Mouse (Mus musculus) limb, embryonic 14.5 days (tissue): ENCODE measurements around the gene Nrros. TPM values are rescaled to one million over a fixed set of nuclear protein-coding genes. Genes with fewer than 3 reads are reported as not detected.
A peak's percentile ranks its signal among the peaks of the same experiment; 100 is the strongest.

Experiments used
- ATAC-seq: fragments of 200-750 bp; cut with Nextera tagmentation; 2 replicates; pipeline ENCODE4 v1.8.0; 2017; ENCODE audit warnings: low read depth, moderate number of reproducible peaks, moderate TSS enrichment; ENCODE audit not compliant: low FRiP score
- DNase-seq: peaks from one replicate; pipeline ENCODE4 v3.0.0-alpha.2; 2015; ENCODE audit warnings: low spot score
- H3K27ac ChIP-seq: fragments of 300-500 bp; sonication (generic); replicated peaks from 2 replicates; pipeline ENCODE4 v1.5.1; 2014; ENCODE audit warnings: low read depth, mild to moderate bottlenecking, low read length, moderate library complexity, mixed read lengths
- H3K27me3 ChIP-seq: fragments of 300-500 bp; sonication (generic); 2 replicates; pipeline ENCODE4 v1.6.1; 2014; ENCODE audit warnings: low read length, mixed read lengths; ENCODE audit not compliant: control insufficient read depth, insufficient read depth
- H3K36me3 ChIP-seq: fragments of 300-500 bp; sonication (generic); 2 replicates; pipeline ENCODE4 v1.6.1; 2014; ENCODE audit warnings: mild to moderate bottlenecking, low read length, moderate library complexity, mixed read lengths; ENCODE audit not compliant: control insufficient read depth, insufficient read depth
- H3K4me1 ChIP-seq: fragments of 300-500 bp; sonication (generic); 2 replicates; pipeline ENCODE4 v1.6.1; 2014; ENCODE audit warnings: antibody characterized with exemption, low read length, mixed read lengths; ENCODE audit not compliant: control insufficient read depth, insufficient read depth
- H3K4me2 ChIP-seq: fragments of 300-500 bp; sonication (generic); replicated peaks from 2 replicates; pipeline ENCODE4 v1.6.1; 2014; ENCODE audit warnings: low read depth, mild to moderate bottlenecking, low read length, moderate library complexity; ENCODE audit not compliant: severe bottlenecking
- H3K4me3 ChIP-seq: fragments of 300-500 bp; sonication (generic); replicated peaks from 2 replicates; pipeline ENCODE4 v1.5.1; 2014; ENCODE audit warnings: low read length
- H3K9ac ChIP-seq: fragments of 300-500 bp; sonication (generic); 2 replicates; pipeline ENCODE4 v1.6.1; 2014; ENCODE audit warnings: mild to moderate bottlenecking, low read depth, low read length, moderate library complexity; ENCODE audit not compliant: severe bottlenecking
- H3K9me3 ChIP-seq: fragments of 300-500 bp; sonication (generic); 2 replicates; pipeline ENCODE4 v1.6.1; 2016; ENCODE audit warnings: low read length; ENCODE audit not compliant: control insufficient read depth
- POLR2A ChIP-seq: fragments of 200-500 bp; IDR thresholded peaks from 2 replicates; pipeline ENCODE4 v1.8.0; 2012; ENCODE audit warnings: inconsistent platforms, mild to moderate bottlenecking, moderate library complexity, borderline replicate concordance; ENCODE audit not compliant: insufficient read depth, insufficient read length; ENCODE audit errors: extremely low read depth
- WGBS: fragments of 180-500 bp; shearing (Covaris S2); extraction: QIAGEN DNeasy Blood & Tissue Kit; methylation state at CpG from one replicate; pipeline ENCODE4 v1.1.7; 2014; 5-methylcytosine and 5-hydroxymethylcytosine counted together
- polyA plus RNA-seq, 2 experiments: library from polyadenylated mRNA; depleted of rRNA in 1 of 2; stranded (reverse) in 1 of 2; unstranded in 1 of 2; fragments of >200 nt; fragmentation: Nextera tagmentation in 1 of 2; extraction: Ambion mirVana in 1 of 2; gene quantifications; 2 replicates each; pipeline versions ENCODE4 v1.2.1 to v1.2.3; 2012 to 2014

Gene Nrros
- polyA plus RNA-seq, 2 experiments: 14.2 to 20.2 TPM

- 12% methylated on average over 15 of the region's 15 CpGs for WGBS
- no peak overlapping the region for H3K4me2 ChIP-seq
- H3K36me3 ChIP-seq: no peaks in the 10 kb centered on the region
- no peaks in the 10 kb centered on the region for H3K4me1 ChIP-seq
- no peak overlapping the region for H3K9ac ChIP-seq
- TF ChIP-seq POLR2A: no peak
- H3K27me3 ChIP-seq: no peaks in the 10 kb centered on the region
- DNase-seq (peak; percentile 59), ATAC-seq (no peak)
- H3K27ac ChIP-seq: no peak overlapping the region
- no peaks in the 10 kb centered on the region for H3K9me3 ChIP-seq
- H3K4me3 ChIP-seq: no peak overlapping the region
Measured at GRCm38 (mm10) chr16:32114968-32115695, 50.3 kb downstream of the Nrros start.

GRCm38 (mm10) chr16:32114406-32114805 lies 51.0 kb downstream of the Nrros start:
- Histone ChIP-seq H3K4me2 (no peak overlapping the region), H3K36me3 (no peaks in the 10 kb centered on the region), H3K27ac (no peak overlapping the region), H3K9me3 (no peaks in the 10 kb centered on the region), H3K4me3 (no peak overlapping the region), H3K27me3 (no peaks in the 10 kb centered on the region), H3K9ac (no peak overlapping the region), H3K4me1 (no peaks in the 10 kb centered on the region)
- DNase-seq (no peak), ATAC-seq (no peak)
- no peak for TF ChIP-seq POLR2A
- 86% methylated on average over 10 of the region's 10 CpGs for WGBS

GRCm38 (mm10) chr16:32113541-32114218 lies 51.7 kb downstream of the Nrros start:
- no peak for DNase-seq

GRCm38 (mm10) chr16:32110951-32111699 lies 54.3 kb downstream of the Nrros start:
- Histone ChIP-seq H3K27ac (no peak overlapping the region), H3K9ac (no peak overlapping the region), H3K36me3 (peaks cover 19% of the 10 kb centered on the region), H3K4me2 (no peak overlapping the region), H3K4me1 (no peaks in the 10 kb centered on the region), H3K27me3 (no peaks in the 10 kb centered on the region), H3K9me3 (no peaks in the 10 kb centered on the region), H3K4me3 (no peak overlapping the region)
- 68% methylated on average over 15 of the region's 15 CpGs for WGBS
- TF ChIP-seq POLR2A: no peak
- ATAC-seq: no peak
- peak; percentile 29 for DNase-seq

More at GRCm38 (mm10) chr16:32113541-32114218, 51.7 kb downstream of the Nrros start:
- Histone ChIP-seq H3K9me3 (no peaks in the 10 kb centered on the region), H3K36me3 (no peaks in the 10 kb centered on the region; the same call in 1 of the 2 replicates), H3K27me3 (no peaks in the 10 kb centered on the region), H3K4me1 (no peaks in the 10 kb centered on the region), H3K27ac (no peak overlapping the region), H3K4me2 (no peak overlapping the region), H3K9ac (no peak overlapping the region), H3K4me3 (no peak overlapping the region)
- no peak for TF ChIP-seq POLR2A
- ATAC-seq: no peak
- 69% methylated on average over 23 of the region's 23 CpGs for WGBS

- 90% methylated on average over 2 of the region's 2 CpGs for WGBS
- Histone ChIP-seq H3K36me3 (peaks cover 39% of the 10 kb centered on the region), H3K4me3 (no peak overlapping the region), H3K27ac (no peak overlapping the region), H3K4me1 (no peaks in the 10 kb centered on the region), H3K4me2 (no peak overlapping the region), H3K27me3 (no peaks in the 10 kb centered on the region), H3K9ac (no peak overlapping the region), H3K9me3 (no peaks in the 10 kb centered on the region)
- ATAC-seq (no peak), DNase-seq (no peak)
- no peak for TF ChIP-seq POLR2A
Measured at GRCm38 (mm10) chr16:32108578-32108977, 56.8 kb downstream of the Nrros start.
